Mouse (Mus musculus) cerebellum, adult 8-10 months (tissue): ENCODE measurements around the gene Trpc4ap.
"Not testable (repeated sequence)": the region's sequence is repeated elsewhere in the genome, so short reads cannot be mapped to it uniquely, and the experiment has no call there.

Experiments
- DNase-seq: peaks from one replicate; pipeline ENCODE4 v3.0.0; 2022

The Trpc4ap gene

DNA sequence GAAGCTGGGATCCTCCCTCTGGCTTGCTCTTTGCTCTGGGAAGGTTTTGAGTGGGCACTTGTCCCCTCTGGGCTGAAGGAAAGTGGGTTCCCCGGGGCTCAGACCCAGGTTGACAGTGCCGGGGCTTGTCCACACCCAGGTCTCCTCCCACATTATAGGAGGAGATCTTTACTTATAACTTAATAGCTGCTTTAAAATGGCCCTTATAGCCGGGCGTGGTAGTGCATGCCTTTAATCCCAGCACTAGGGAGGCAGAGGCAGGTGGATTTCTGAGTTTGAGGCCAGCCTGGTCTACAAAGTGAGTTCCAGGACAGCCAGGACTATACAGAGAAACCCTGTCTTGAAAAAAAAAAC, 87.0 kb downstream of the Trpc4ap start:
- DNase-seq, result not testable (repeated sequence)

DNA sequence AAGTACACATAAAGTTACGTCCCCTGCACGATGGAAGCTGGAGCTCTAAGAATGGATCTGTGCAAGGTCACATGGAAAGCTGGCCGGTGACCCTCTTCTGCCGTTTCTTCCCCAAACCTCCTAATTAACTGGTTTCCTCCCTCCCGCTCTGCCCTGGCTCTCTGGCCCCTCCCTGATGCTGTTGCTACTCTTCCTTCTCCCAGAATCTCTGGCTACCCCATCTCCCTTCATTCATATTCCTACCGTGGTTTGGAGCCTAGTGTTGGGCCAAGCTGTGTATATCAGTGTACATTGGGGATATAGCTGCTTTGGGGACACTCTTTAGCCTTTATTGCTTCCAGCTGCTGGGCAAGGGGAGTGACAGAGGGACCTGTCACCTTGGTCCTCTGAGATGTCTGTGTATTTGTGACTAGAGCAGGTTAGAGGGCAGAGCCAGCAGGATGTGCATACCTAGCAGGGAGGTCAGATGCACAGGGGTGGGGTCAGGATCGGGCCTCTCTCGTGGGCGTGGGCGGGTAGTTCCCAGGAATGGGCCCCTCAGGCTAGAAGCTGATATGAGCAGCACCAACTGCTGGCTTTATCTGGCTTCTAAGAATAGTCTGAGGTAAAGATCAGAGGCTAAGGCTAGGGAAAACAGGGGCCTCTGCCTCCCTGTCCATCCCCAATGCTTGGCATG, 87.5 kb downstream of the Trpc4ap start:
- no peak for DNase-seq

DNA sequence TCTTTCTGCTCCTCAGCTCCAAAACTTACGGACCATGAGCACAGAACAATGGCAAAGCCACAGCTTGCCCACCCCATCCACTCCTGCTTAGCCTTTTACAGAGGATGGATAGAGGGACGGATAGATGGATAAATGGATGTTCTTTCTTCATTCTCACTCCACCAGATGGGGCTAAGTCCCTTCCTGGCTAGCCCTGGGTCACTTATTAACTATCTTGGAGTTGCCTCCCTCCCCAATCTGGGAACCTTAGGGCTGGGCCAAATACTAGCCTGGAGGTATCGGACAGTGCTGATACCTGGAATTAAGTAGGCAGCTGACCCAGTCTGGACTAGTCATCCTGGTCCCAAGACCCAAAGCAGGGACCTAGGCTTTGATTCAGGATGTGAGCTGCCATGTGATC, 88.5 kb downstream of the Trpc4ap start:
- DNase-seq, result no peak

- DNase-seq, result no peak
Measured at GRCm38 (mm10) chr2:155595516-155595915, 96.7 kb downstream of the Trpc4ap start.

DNA sequence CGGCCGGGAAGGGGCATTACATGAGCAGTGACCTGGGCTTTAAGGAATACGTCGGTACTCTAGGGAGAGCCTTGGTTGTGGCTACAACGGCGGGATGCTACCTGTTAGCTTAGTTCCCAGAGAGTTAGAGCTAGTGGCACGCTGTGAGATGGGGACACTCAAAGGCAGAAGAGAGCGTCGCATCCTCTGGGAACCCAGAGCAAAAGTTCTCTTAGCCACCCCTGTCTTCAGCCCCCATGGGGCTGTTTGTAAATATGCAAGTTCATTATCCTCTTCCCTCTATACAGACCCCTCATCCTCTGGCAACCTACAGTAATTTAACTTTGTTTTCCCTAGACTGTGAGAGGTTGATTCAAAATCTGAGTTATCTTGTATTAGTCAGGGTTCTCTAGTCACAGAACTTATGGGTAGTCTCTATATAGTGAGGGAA, 99.3 kb downstream of the Trpc4ap start:
- no peak for DNase-seq

DNA sequence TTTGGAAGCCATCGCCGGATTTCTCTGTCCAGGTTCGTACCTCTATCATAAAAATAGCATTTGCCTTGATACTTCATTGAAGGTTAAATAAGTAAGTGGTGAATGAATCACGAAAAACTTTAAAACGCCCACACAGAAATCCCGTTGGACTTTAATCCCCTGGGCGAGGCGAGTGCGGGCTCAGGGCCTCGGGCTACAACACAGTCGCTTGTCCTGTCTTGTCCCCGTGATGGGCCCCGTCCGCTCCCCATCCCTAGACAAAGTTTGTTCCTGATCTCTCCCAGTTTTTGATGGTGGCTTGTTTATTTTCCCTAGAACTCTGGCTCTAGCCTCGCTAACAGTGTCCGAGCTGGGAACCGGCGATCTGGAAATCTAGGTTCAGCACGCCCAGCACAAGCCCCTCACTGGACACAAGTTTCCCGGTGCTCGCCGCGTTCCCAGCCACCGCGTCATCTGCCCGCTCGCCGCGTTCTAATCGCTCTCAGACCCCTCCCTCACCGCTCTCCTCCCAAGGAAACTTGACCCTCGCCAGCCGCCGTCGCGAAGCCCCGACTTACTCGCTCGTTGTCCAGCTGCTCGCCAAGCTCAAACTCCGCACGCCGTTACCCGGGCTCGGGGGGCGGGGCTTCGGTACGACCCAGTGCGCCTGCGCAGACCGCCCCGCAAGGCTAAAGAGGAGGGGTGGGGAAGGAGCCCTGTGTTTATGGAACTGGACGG, 99.9 kb downstream of the Trpc4ap start, which contains the start of gene Gss:
TSS of gene Gss (minus strand) at position 674 of the 717 bp plus-strand sequence.
- DNase-seq, result peak; percentile 99

GRCm38 (mm10) chr2:155591676-155592075, 100.5 kb downstream of the Trpc4ap start:
- DNase-seq, result no peak

DNA sequence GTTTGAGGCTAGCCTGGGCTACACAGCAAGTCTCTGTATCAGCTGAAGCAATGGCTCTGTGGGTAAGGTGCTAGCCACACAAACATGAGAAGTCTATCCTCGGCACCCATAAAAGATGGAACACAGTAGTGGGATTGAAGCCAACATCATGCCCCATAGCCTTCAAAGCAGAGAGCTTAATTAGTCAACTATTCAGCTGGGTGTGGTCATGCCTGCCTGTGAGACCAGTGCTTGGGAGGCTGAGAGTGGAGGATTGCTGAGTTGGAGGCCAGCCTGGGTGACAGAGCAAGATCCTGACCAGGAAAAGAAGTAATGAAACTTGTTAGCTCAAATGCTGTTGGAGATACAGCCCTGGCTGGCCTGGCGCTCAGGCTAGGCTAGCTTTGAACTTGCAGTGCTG, 101.3 kb downstream of the Trpc4ap start:
- DNase-seq, result no peak

GRCm38 (mm10) chr2:155589521-155589920, 102.7 kb downstream of the Trpc4ap start:
- no peak for DNase-seq

GRCm38 (mm10) chr2:155588136-155588535, 104.0 kb downstream of the Trpc4ap start:
- DNase-seq, result no peak

DNA sequence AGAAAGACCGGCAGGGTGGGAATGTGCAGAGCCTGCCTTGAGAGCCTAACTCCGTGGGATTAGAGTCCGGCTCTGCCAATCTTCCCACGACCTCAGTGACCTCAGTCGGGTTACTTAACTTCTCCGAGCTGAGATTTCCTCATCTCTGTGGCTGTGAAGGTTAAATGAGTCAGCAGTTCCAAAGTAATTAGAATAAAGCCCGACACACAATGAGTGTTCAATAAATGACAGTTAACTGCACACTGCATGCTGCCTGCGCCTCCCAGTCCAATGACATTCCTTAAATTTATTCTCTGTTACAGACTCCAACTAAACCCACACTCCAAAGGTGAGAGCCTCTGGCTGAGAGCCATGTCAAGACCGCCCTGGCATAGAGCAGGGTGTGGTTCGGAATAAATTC, 106.7 kb downstream of the Trpc4ap start:
- no peak for DNase-seq

GRCm38 (mm10) chr2:155585082-155585481, 107.1 kb downstream of the Trpc4ap start:
- DNase-seq, result no peak
